Mouse (Mus musculus): ENCODE measurements around the gene Gpam. TPM values are rescaled to one million over a fixed set of nuclear protein-coding genes. Genes with fewer than 3 reads are reported as not detected.

Gene Gpam
- polyA plus RNA-seq, 1 experiment from 2014 or later, result 25.3 TPM

GRCm38 (mm10) chr19:55069054-55069453, 58.0 kb downstream of the Gpam start:
- no peaks in the 10 kb centered on the region for H3K9me3 ChIP-seq (replicated peaks)
- H3K36me3 ChIP-seq, result peaks cover 48% of the 10 kb centered on the region
- no peaks in the 10 kb centered on the region for H3K27me3 ChIP-seq
- H3K4me1 ChIP-seq, result no peaks in the 10 kb centered on the region
- H3K9ac ChIP-seq, result no peak overlapping the region
- 90% methylated on average over 8 of the region's 8 CpGs for WGBS
- H3K27ac ChIP-seq, result no peak overlapping the region
- no peak overlapping the region for H3K4me3 ChIP-seq
- H3K4me2 ChIP-seq (replicated peaks), result no peak overlapping the region
- no peak for ATAC-seq (ENCODE audit: low FRiP score)

- Histone ChIP-seq H3K4me1 (peaks cover 6% of the 10 kb centered on the region), H3K9ac (no peak overlapping the region), H3K27ac (no peak overlapping the region), H3K4me2 (replicated peaks) (no peak overlapping the region), H3K36me3 (peaks cover 8% of the 10 kb centered on the region; the same call in 1 of the 2 replicates), H3K9me3 (replicated peaks) (no peaks in the 10 kb centered on the region), H3K4me3 (no peak overlapping the region), H3K27me3 (no peaks in the 10 kb centered on the region)
- WGBS, result 40% methylated on average over 6 of the region's 6 CpGs
- 0 out of 2 replicates have a peak, but pooled peaks have one; percentile 32 for ATAC-seq (ENCODE audit: low FRiP score)
These were observed 63.8 kb downstream of the Gpam start for GRCm38 (mm10) chr19:55063272-55063671.

GRCm38 (mm10) chr19:55062501-55062900, 64.5 kb downstream of the Gpam start:
- Histone ChIP-seq H3K9ac (no peak overlapping the region), H3K4me2 (replicated peaks) (no peak overlapping the region), H3K4me3 (no peak overlapping the region), H3K27ac (no peak overlapping the region), H3K4me1 (peaks cover 6% of the 10 kb centered on the region), H3K9me3 (replicated peaks) (no peaks in the 10 kb centered on the region), H3K36me3 (peaks cover 5% of the 10 kb centered on the region; the same call in 1 of the 2 replicates), H3K27me3 (no peaks in the 10 kb centered on the region)
- 90% methylated on average over 8 of the region's 8 CpGs for WGBS
- no peak for ATAC-seq (ENCODE audit: low FRiP score)

GRCm38 (mm10) chr19:55061951-55062350, 65.1 kb downstream of the Gpam start:
- H3K4me1 ChIP-seq, result peaks cover 6% of the 10 kb centered on the region
- peaks cover 3% of the 10 kb centered on the region; the same call in 1 of the 2 replicates for H3K36me3 ChIP-seq
- H3K9me3 ChIP-seq (replicated peaks), result no peaks in the 10 kb centered on the region
- H3K27me3 ChIP-seq, result no peaks in the 10 kb centered on the region
- no peak overlapping the region for H3K27ac ChIP-seq
- no peak overlapping the region for H3K4me2 ChIP-seq (replicated peaks)
- WGBS, result 36% methylated on average over 4 of the region's 5 CpGs
- no peak overlapping the region for H3K4me3 ChIP-seq
- ATAC-seq (ENCODE audit: low FRiP score), result 0 out of 2 replicates have a peak, but pooled peaks have one; percentile 21
- no peak overlapping the region for H3K9ac ChIP-seq

- H3K4me1 ChIP-seq, result peaks cover 6% of the 10 kb centered on the region
- H3K4me2 ChIP-seq (replicated peaks), result peak overlapping the region; percentile 59
- H3K9ac ChIP-seq, result no peak overlapping the region
- H3K9me3 ChIP-seq (replicated peaks), result no peaks in the 10 kb centered on the region
- H3K36me3 ChIP-seq, result no peaks in the 10 kb centered on the region
- no peaks in the 10 kb centered on the region for H3K27me3 ChIP-seq
- WGBS, result 6% methylated on average over 14 of the region's 14 CpGs
- peak overlapping the region; percentile 22; the same call in 1 of the 2 replicates for H3K4me3 ChIP-seq
- H3K27ac ChIP-seq, result no peak overlapping the region
- ATAC-seq (ENCODE audit: low FRiP score), result peak; percentile 59
These were observed 65.6 kb downstream of the Gpam start for GRCm38 (mm10) chr19:55061447-55061901.

- WGBS, result 4% methylated on average over 7 of the region's 7 CpGs
- Histone ChIP-seq H3K9me3 (replicated peaks) (no peaks in the 10 kb centered on the region), H3K36me3 (no peaks in the 10 kb centered on the region), H3K4me2 (replicated peaks) (peak overlapping the region; percentile 59), H3K9ac (no peak overlapping the region), H3K4me1 (peaks cover 6% of the 10 kb centered on the region), H3K27me3 (no peaks in the 10 kb centered on the region), H3K27ac (no peak overlapping the region), H3K4me3 (peak overlapping the region; percentile 22; the same call in 1 of the 2 replicates)
- 0 out of 2 replicates have a peak, but pooled peaks have one; percentile 55 for ATAC-seq (ENCODE audit: low FRiP score)
These were observed 66.1 kb downstream of the Gpam start for GRCm38 (mm10) chr19:55060964-55061363.

- no peak for ATAC-seq (ENCODE audit: low FRiP score)
- no peaks in the 10 kb centered on the region for H3K36me3 ChIP-seq
- H3K4me1 ChIP-seq, result peaks cover 6% of the 10 kb centered on the region
- H3K9ac ChIP-seq, result no peak overlapping the region
- H3K4me2 ChIP-seq (replicated peaks), result no peak overlapping the region
- H3K27me3 ChIP-seq, result no peaks in the 10 kb centered on the region
- 75% methylated on average over 5 of the region's 5 CpGs for WGBS
- H3K4me3 ChIP-seq, result no peak overlapping the region
- H3K27ac ChIP-seq, result no peak overlapping the region
- no peaks in the 10 kb centered on the region for H3K9me3 ChIP-seq (replicated peaks)
These were observed 69.6 kb downstream of the Gpam start for GRCm38 (mm10) chr19:55057483-55057882.

GRCm38 (mm10) chr19:55055634-55056269, 71.3 kb downstream of the Gpam start:
- 91% methylated on average over 10 of the region's 10 CpGs for WGBS
- Histone ChIP-seq H3K4me2 (replicated peaks) (no peak overlapping the region), H3K9me3 (replicated peaks) (no peaks in the 10 kb centered on the region), H3K27me3 (no peaks in the 10 kb centered on the region), H3K4me1 (no peaks in the 10 kb centered on the region), H3K9ac (no peak overlapping the region), H3K27ac (no peak overlapping the region), H3K36me3 (no peaks in the 10 kb centered on the region), H3K4me3 (no peak overlapping the region)
- no peak for ATAC-seq (ENCODE audit: low FRiP score)

GRCm38 (mm10) chr19:55053163-55053562, 73.9 kb downstream of the Gpam start:
- H3K9ac ChIP-seq, result no peak overlapping the region
- H3K4me2 ChIP-seq (replicated peaks), result no peak overlapping the region
- 66% methylated on average over 4 of the region's 4 CpGs for WGBS
- no peaks in the 10 kb centered on the region for H3K4me1 ChIP-seq
- H3K36me3 ChIP-seq, result no peaks in the 10 kb centered on the region
- H3K27ac ChIP-seq, result no peak overlapping the region
- H3K27me3 ChIP-seq, result no peaks in the 10 kb centered on the region
- peaks cover 5% of the 10 kb centered on the region; the same call in 1 of the 2 replicates for H3K9me3 ChIP-seq (replicated peaks)
- no peak overlapping the region for H3K4me3 ChIP-seq
- no peak for ATAC-seq (ENCODE audit: low FRiP score)

GRCm38 (mm10) chr19:55037406-55037805, 89.6 kb downstream of the Gpam start:
- ATAC-seq (ENCODE audit: low FRiP score), result no peak
- Histone ChIP-seq H3K9me3 (replicated peaks) (no peaks in the 10 kb centered on the region), H3K27me3 (no peaks in the 10 kb centered on the region), H3K4me2 (replicated peaks) (no peak overlapping the region), H3K36me3 (no peaks in the 10 kb centered on the region), H3K9ac (no peak overlapping the region), H3K4me3 (no peak overlapping the region), H3K27ac (no peak overlapping the region), H3K4me1 (no peaks in the 10 kb centered on the region)
- 83% methylated on average over 7 of the region's 7 CpGs for WGBS

- no peak overlapping the region for H3K4me2 ChIP-seq (replicated peaks)
- H3K27ac ChIP-seq, result no peak overlapping the region
- 65% methylated on average over 1 of the region's 1 CpGs for WGBS
- no peaks in the 10 kb centered on the region for H3K9me3 ChIP-seq (replicated peaks)
- ATAC-seq (ENCODE audit: low FRiP score), result peak; percentile 56
- H3K4me1 ChIP-seq, result 0 out of 2 replicates have a peak, but pooled peaks cover 5% of the 10 kb centered on the region
- no peaks in the 10 kb centered on the region for H3K36me3 ChIP-seq
- H3K9ac ChIP-seq, result no peak overlapping the region
- no peak overlapping the region for H3K4me3 ChIP-seq
- H3K27me3 ChIP-seq, result no peaks in the 10 kb centered on the region
These were observed 108.2 kb downstream of the Gpam start for GRCm38 (mm10) chr19:55018872-55019271.

Measured in hindbrain, embryonic 12.5 days (tissue).